Mouse (Mus musculus): ENCODE data around the gene Ap1s2.

GRCm38 (mm10) chrX:163957381-163957780 lies 48.6 kb downstream of the Ap1s2 start:
- TF ChIP-seq CTCF (IDR thresholded peaks at IDR 0.05 in 2 of 3, conservative IDR thresholded peaks at IDR 0.05 in 1 of 3; ENCODE audit: control insufficient read depth in 1 of 3, insufficient read depth in 1 of 3, low read depth in 2 of 3, low read length in 3 of 3, poor library complexity in 1 of 3, severe bottlenecking in 1 of 3) (no peak), NRF1 (IDR thresholded peaks at IDR 0.05; ENCODE audit: insufficient read depth, low read depth, low read length, poor library complexity, severe bottlenecking) (no peak), EP300 (IDR thresholded peaks at IDR 0.05; ENCODE audit: low read depth in 1 of 2, low read length in 2 of 2) (no peak), MAX (IDR thresholded peaks at IDR 0.05; ENCODE audit: low read length) (no peak), ZC3H11A (IDR thresholded peaks at IDR 0.05; ENCODE audit: low read depth, low read length) (no peak), ELF1 (IDR thresholded peaks at IDR 0.05; ENCODE audit: low read depth, low read length) (no peak), MEF2A (IDR thresholded peaks at IDR 0.05; ENCODE audit: extremely low read depth, insufficient replicate concordance, low read depth, low read length, poor library complexity, severe bottlenecking) (no peak), ZNF384 (IDR thresholded peaks at IDR 0.05; ENCODE audit: low read depth, low read length) (no peak), USF1 (IDR thresholded peaks at IDR 0.05; ENCODE audit: low read depth, low read length) (peak; percentile 58), MAZ (IDR thresholded peaks at IDR 0.05; ENCODE audit: low read depth, low read length) (no peak), SIN3A (IDR thresholded peaks at IDR 0.05; ENCODE audit: low read length) (no peak; the same call in 1 of the 2 replicates)

Data from MEL (cell line).